Mouse (Mus musculus) kidney, embryonic 14.5 days (tissue): ENCODE measurements around the gene Clec2g. TPM values are rescaled to one million over a fixed set of nuclear protein-coding genes. Genes with fewer than 3 reads are reported as not detected.
A peak's percentile ranks its signal among the peaks of the same experiment; 100 is the strongest.

ENCODE experiments used
- ATAC-seq: fragments of 200-750 bp; cut with Nextera tagmentation; 2 replicates; pipeline ENCODE4 v1.8.0; 2017; ENCODE audit warnings: moderate number of reproducible peaks, mild to moderate bottlenecking, moderate TSS enrichment, moderate library complexity; ENCODE audit not compliant: low FRiP score, low TSS enrichment
- H3K27ac ChIP-seq: fragments of 300-500 bp; sonication (generic); 2 replicates; pipeline ENCODE4 v1.5.1; 2014; ENCODE audit warnings: low read depth, mild to moderate bottlenecking, low read length, moderate library complexity, mixed read lengths
- H3K27me3 ChIP-seq: fragments of 300-500 bp; sonication (generic); 2 replicates; pipeline ENCODE4 v1.6.1; 2014; ENCODE audit warnings: mild to moderate bottlenecking, low read length; ENCODE audit not compliant: control insufficient read depth, insufficient read depth
- H3K36me3 ChIP-seq: fragments of 300-500 bp; sonication (generic); 2 replicates; pipeline ENCODE4 v1.6.1; 2014; ENCODE audit warnings: low read length, mixed read lengths; ENCODE audit not compliant: control insufficient read depth, insufficient read depth
- H3K4me1 ChIP-seq: fragments of 300-500 bp; sonication (generic); 2 replicates; pipeline ENCODE4 v1.6.1; 2014; ENCODE audit warnings: low read length, mixed read lengths; ENCODE audit not compliant: control insufficient read depth, insufficient read depth
- H3K4me2 ChIP-seq: fragments of 300-500 bp; sonication (generic); replicated peaks from 2 replicates; pipeline ENCODE4 v1.6.1; 2014; ENCODE audit warnings: low read depth, mild to moderate bottlenecking, low read length
- H3K4me3 ChIP-seq: fragments of 300-500 bp; sonication (generic); 2 replicates; pipeline ENCODE4 v1.5.1; 2014; ENCODE audit warnings: mild to moderate bottlenecking, low read length
- H3K9ac ChIP-seq: fragments of 300-500 bp; sonication (generic); 2 replicates; pipeline ENCODE4 v1.6.1; 2014; ENCODE audit warnings: low read depth, mild to moderate bottlenecking, low read length, moderate library complexity
- H3K9me3 ChIP-seq: fragments of 300-500 bp; sonication (generic); 2 replicates; pipeline ENCODE4 v1.6.1; 2016; ENCODE audit warnings: low read length; ENCODE audit not compliant: control insufficient read depth
- WGBS: fragments of 180-500 bp; shearing (Covaris S2); extraction: QIAGEN DNeasy Blood & Tissue Kit; methylation state at CpG from one replicate; pipeline ENCODE4 v1.1.7; 2014; 5-methylcytosine and 5-hydroxymethylcytosine counted together
- polyA plus RNA-seq: library from polyadenylated mRNA; unstranded; fragments of >200 nt; fragmentation: Nextera tagmentation; extraction: Ambion mirVana; gene quantifications from 2 replicates; pipeline ENCODE4 v1.2.1, GENCODE M21; 2014

Gene Clec2g
- polyA plus RNA-seq, 1 experiment from 2014 or later = not detected

DNA sequence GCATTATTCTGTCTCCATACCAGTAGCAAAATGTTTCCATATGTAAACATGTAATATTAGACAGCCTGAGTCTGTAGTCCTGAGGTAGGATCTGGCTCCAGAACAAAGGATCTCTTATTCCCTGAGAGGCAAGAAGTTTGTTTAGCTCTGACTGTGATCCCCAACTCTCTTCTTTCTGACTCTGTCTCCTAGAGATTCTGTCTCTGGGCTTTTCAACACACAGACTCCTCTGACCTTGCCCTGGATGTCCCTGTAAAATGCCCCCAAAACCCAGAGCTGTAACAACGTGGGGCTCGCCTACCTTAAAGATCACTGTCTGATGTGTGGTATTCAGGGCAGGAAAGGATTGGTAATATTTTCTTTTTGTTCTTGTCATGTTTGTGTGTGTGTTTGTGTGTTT, 58.2 kb downstream of the Clec2g start:
- H3K4me2 ChIP-seq = no peak overlapping the region
- H3K36me3 ChIP-seq = no peaks in the 10 kb centered on the region
- H3K27me3 ChIP-seq = no peaks in the 10 kb centered on the region
- 0 out of 2 replicates have a peak, but pooled peaks cover 5% of the 10 kb centered on the region for H3K4me1 ChIP-seq
- H3K4me3 ChIP-seq = no peak overlapping the region
- H3K9me3 ChIP-seq = no peaks in the 10 kb centered on the region
- 39% methylated on average over 2 of the region's 2 CpGs for WGBS
- no peak overlapping the region for H3K9ac ChIP-seq
- H3K27ac ChIP-seq = 0 out of 2 replicates have a peak overlapping the region, but pooled peaks have one; percentile 4
- ATAC-seq = no peak

DNA sequence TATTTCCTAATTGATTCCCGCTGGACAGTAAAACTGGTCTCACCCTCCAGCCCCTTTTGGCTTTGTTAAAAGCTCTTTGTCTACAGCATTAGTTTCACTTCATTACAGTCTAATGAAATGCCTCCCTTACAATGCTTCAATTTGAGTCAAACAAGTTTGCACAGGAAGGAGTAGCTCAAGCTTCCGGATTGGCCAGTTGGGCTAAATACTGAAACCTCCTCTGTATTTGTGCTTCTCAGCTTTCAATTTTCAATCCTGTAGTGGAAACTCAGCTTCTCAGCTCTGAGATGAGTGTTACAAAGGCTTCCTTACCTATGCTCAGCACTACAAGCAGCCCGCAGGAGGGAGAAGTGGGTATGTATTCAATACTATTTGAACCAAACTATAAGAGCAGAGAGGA, 58.6 kb downstream of the Clec2g start:
- H3K9me3 ChIP-seq = no peaks in the 10 kb centered on the region
- H3K4me3 ChIP-seq = no peak overlapping the region
- 0 out of 2 replicates have a peak, but pooled peaks cover 5% of the 10 kb centered on the region for H3K4me1 ChIP-seq
- no peak overlapping the region for H3K4me2 ChIP-seq
- 0 out of 2 replicates have a peak overlapping the region, but pooled peaks have one; percentile 4 for H3K27ac ChIP-seq
- H3K27me3 ChIP-seq = no peaks in the 10 kb centered on the region
- 65% methylated on average over 3 of the region's 3 CpGs for WGBS
- no peaks in the 10 kb centered on the region for H3K36me3 ChIP-seq
- no peak for ATAC-seq
- H3K9ac ChIP-seq = no peak overlapping the region

DNA sequence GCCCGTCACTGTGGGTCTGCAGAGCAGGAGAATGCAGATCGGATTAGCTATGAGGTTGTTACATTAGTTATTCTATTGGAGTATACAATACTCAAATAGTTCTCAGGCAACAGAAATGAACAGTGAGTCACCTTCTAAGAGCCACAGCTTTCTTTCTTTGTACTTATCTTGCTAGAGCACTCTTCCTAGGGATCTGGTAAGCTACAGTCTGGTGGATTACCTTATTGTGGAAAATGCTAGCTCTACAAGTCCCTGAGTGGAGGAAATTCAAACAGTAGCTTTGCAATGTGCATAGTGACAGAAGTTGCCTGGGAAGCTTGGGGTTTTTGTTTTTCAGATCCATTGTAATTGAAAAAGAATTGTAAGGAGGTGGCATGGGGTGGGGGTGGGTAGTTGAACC, 59.0 kb downstream of the Clec2g start:
- no peak overlapping the region for H3K4me3 ChIP-seq
- 74% methylated on average over 2 of the region's 2 CpGs for WGBS
- no peaks in the 10 kb centered on the region for H3K36me3 ChIP-seq
- H3K27ac ChIP-seq = no peak overlapping the region
- no peaks in the 10 kb centered on the region for H3K9me3 ChIP-seq
- H3K4me2 ChIP-seq = no peak overlapping the region
- 0 out of 2 replicates have a peak, but pooled peaks cover 5% of the 10 kb centered on the region for H3K4me1 ChIP-seq
- ATAC-seq = no peak
- no peak overlapping the region for H3K9ac ChIP-seq
- no peaks in the 10 kb centered on the region for H3K27me3 ChIP-seq

DNA sequence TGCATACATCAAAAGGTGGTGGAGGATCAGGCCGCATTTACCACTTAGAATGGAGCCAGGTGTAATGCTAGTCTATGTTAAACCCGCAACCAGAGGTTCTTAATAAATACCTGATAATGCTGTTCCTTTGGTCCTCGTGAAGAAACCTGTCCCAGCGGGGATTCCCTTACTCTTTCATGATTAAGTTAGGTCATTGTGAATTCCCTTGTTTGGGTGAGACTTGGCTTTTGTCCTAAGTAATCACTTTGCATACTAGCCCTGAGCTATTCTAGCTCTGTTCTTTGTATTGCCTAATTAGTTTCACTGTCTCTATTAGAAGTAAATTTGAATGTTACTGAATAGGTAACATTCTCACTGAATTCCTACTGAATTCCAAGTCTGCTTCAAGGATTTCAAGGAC, 60.2 kb downstream of the Clec2g start:
- WGBS = 70% methylated on average over 4 of the region's 4 CpGs

DNA sequence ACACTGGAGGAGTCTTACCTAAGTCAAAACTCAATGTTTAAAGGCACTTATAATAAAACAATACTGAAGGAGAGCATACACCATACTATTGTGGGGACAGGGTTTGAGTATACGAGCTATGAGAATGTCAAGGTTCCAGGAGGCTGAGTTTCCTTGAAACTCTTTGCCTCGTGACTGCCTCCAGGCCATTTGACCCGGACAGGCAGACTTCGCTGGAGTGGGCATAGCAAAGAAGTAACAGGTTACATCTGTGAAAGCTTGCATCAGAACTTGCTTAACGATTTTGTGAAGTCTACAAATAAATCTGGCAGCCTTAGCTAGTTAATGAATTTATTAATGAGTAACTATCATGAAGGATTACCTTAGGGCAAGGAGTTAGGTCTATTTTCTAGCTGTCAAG, 60.6 kb downstream of the Clec2g start:
- H3K4me3 ChIP-seq = no peak overlapping the region
- H3K27me3 ChIP-seq = no peaks in the 10 kb centered on the region
- 53% methylated on average over 5 of the region's 5 CpGs for WGBS
- H3K9me3 ChIP-seq = no peaks in the 10 kb centered on the region
- no peak overlapping the region for H3K9ac ChIP-seq
- no peaks in the 10 kb centered on the region for H3K36me3 ChIP-seq
- no peak overlapping the region for H3K4me2 ChIP-seq
- no peak overlapping the region for H3K27ac ChIP-seq
- 0 out of 2 replicates have a peak, but pooled peaks cover 5% of the 10 kb centered on the region for H3K4me1 ChIP-seq
- no peak for ATAC-seq

More for the DNA sequence above, 60.2 kb downstream of the Clec2g start:
- no peak for ATAC-seq
- H3K27ac ChIP-seq = no peak overlapping the region
- H3K4me1 ChIP-seq = 0 out of 2 replicates have a peak, but pooled peaks cover 5% of the 10 kb centered on the region
- no peak overlapping the region for H3K4me2 ChIP-seq
- H3K9ac ChIP-seq = no peak overlapping the region
- H3K36me3 ChIP-seq = no peaks in the 10 kb centered on the region
- no peaks in the 10 kb centered on the region for H3K9me3 ChIP-seq
- H3K27me3 ChIP-seq = no peaks in the 10 kb centered on the region
- no peak overlapping the region for H3K4me3 ChIP-seq

DNA sequence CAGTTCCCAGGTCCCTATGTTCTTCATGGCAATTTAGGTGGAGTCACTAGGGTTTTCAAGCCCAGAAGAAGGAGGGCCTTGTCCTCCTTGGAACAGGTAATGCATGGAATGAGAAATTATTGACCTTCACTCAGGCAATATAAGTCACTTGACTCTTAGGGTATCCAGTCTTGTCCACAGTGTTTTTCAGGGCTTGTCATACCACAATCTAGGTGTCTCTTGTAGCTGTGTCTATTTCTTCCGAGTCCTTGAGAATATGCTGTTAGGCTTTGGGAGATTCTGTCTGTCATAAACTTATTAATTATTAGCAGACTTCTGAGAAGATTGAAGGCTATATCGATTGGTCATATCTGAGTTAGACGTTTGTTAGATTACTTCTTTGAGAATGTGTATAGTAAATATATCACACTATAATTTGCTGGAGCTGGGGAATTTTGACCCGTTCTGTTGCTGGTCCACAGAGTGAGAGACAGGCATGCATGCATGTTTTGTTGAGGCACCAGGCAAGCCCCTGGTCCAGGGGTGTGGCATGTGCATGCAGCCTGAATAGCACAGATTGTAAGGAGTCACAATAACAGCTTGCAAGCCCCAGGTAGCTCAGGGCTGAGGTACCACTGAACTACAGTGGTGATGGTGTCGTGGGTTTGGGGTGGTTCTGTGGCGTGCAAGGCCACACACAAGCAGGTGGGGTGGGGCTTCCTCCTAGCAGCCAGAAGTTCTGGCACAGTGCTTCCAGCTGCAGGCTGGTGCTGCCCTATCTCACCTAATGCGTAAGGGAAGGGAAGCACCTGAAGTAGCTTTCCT, 61.3 kb downstream of the Clec2g start:
- H3K27me3 ChIP-seq = no peaks in the 10 kb centered on the region
- H3K9ac ChIP-seq = no peak overlapping the region
- no peak overlapping the region; the same call in 1 of the 2 replicates for H3K27ac ChIP-seq
- no peak overlapping the region for H3K4me2 ChIP-seq
- 75% methylated on average over 7 of the region's 7 CpGs for WGBS
- H3K36me3 ChIP-seq = no peaks in the 10 kb centered on the region
- H3K4me3 ChIP-seq = no peak overlapping the region
- 0 out of 2 replicates have a peak, but pooled peaks cover 5% of the 10 kb centered on the region for H3K4me1 ChIP-seq
- no peaks in the 10 kb centered on the region for H3K9me3 ChIP-seq
- ATAC-seq = 0 out of 2 replicates have a peak, but pooled peaks have one; percentile 10

DNA sequence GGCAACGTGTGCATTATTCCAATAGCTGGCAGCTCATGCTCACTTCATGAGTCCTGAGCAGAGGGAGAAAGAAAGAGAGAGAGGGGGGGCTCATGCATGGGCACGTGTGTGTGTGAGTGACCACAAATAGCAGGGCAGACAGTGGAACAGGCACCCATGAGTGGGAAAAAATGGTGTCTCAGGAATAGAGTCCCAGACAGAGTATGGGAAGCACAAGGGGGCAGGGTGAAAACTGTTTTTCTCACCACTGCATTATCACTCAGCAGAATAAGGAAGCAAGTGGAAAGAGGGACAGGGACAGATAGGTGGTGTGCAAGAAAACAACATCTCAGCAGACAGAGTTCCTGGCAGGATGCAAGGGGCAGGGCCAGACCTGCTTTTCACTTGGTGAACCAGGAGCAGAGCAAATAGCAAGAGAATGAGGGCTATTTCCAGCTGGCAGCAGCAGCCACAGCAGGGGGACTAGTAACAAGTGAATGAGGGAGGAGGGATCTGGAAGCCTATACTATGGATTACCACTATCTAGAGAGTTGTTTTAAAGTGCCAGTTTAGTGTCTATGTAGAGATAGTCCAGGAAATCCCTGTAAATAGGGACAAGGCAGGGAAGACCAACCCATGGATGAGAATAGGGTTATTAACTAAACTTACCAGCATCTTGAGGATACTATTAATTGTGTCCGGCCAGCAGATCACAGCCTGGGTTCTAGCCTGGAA, 62.0 kb downstream of the Clec2g start:
- H3K4me3 ChIP-seq = no peak overlapping the region
- H3K27ac ChIP-seq = no peak overlapping the region; the same call in 1 of the 2 replicates
- H3K9me3 ChIP-seq = no peaks in the 10 kb centered on the region
- H3K4me2 ChIP-seq = no peak overlapping the region
- 0 out of 2 replicates have a peak, but pooled peaks cover 5% of the 10 kb centered on the region for H3K4me1 ChIP-seq
- no peak overlapping the region for H3K9ac ChIP-seq
- no peaks in the 10 kb centered on the region for H3K27me3 ChIP-seq
- no peaks in the 10 kb centered on the region for H3K36me3 ChIP-seq
- ATAC-seq = no peak
- WGBS = 73% methylated on average over 3 of the region's 3 CpGs

DNA sequence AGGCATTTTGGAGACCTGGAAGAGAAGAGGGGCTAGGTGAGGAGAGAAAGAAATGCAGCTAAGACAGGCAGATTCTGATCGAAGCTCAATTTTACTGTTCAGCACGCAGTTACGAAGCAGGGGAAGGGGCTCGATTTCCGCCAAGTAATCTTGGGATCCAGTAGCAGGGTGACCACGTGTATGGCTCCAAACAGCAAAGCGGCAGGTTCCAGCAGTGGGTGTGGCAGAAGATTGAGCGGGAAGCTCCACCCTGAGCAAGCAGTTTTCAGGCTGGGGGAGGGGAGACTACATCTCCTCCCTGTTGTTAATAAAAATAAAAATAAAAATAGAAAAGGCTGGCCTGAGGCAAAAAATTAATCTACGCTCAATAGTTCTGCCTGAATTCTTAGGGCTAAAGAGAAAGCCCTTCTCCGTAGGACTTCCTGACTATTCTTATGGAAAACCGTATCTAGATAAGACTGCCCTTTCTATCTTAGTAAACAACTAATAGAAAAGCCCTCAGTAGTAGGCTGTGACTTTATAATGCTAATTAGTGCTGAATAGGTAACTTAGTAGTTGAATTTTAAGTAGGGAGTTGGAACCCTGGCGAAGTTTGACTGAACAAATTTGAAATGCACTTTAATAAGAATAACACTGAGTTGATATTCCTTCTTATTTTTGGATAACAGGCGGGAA, 62.7 kb downstream of the Clec2g start:
- H3K27me3 ChIP-seq = no peaks in the 10 kb centered on the region
- WGBS = 67% methylated on average over 13 of the region's 13 CpGs
- no peak overlapping the region for H3K27ac ChIP-seq
- ATAC-seq = no peak
- no peak overlapping the region for H3K4me2 ChIP-seq
- H3K4me1 ChIP-seq = 0 out of 2 replicates have a peak, but pooled peaks cover 5% of the 10 kb centered on the region
- no peaks in the 10 kb centered on the region for H3K9me3 ChIP-seq
- H3K4me3 ChIP-seq = no peak overlapping the region
- no peaks in the 10 kb centered on the region for H3K36me3 ChIP-seq
- no peak overlapping the region for H3K9ac ChIP-seq
